Mouse (Mus musculus): Measurements from ENCODE around the gene Nxt2. TPM values are rescaled to one million over a fixed set of nuclear protein-coding genes. Genes with fewer than 3 reads are reported as not detected.

Nxt2 gene
- 15.0 and 16.7 TPM in 2 replicates for total RNA-seq (2014; rRNA removed)
- 26.6 and 27.4 TPM in 2 replicates for polyA plus RNA-seq (2015; fragmentation: Nextera tagmentation; extraction: Ambion mirVana)

- no peak for DNase-seq (ENCODE audit: low spot score)
- WGBS, result 89% methylated on average over 14 of the region's 14 CpGs
- Histone ChIP-seq H3K27me3 (ENCODE audit: insufficient read depth, low read length) (no peaks in the 10 kb centered on the region), H3K4me2 (ENCODE audit: low read depth, low read length) (peak within 1 kb of the TSS; percentile 57), H3K4me1 (ENCODE audit: insufficient read depth, low read length) (no peaks in the 10 kb centered on the region), H3K9me3 (ENCODE audit: low read length) (no peaks in the 10 kb centered on the region), H3K4me3 (ENCODE audit: low read length) (peak within 1 kb of the TSS; percentile 46), H3K9ac (replicated peaks; ENCODE audit: low read length) (no peak within 1 kb of the TSS), H3K36me3 (ENCODE audit: insufficient read depth, low read length) (no peaks in the 10 kb centered on the region), H3K27ac (no peak within 1 kb of the TSS)
- ATAC-seq, result no peak
- no peak for TF ChIP-seq CTCF (IDR thresholded peaks at IDR 0.05; ENCODE audit: low read depth)
Measured at GRCm38 (mm10) chrX:142226542-142226941, at the start of gene Nxt2. Nxt2 (plus strand) TSS chrX:142226770.

GRCm38 (mm10) chrX:142176981-142177380, 49.6 kb upstream of the Nxt2 start:
- Histone ChIP-seq H3K36me3 (ENCODE audit: insufficient read depth, low read length) (no peaks in the 10 kb centered on the region), H3K27me3 (ENCODE audit: insufficient read depth, low read length) (no peaks in the 10 kb centered on the region), H3K27ac (no peak overlapping the region), H3K9ac (replicated peaks; ENCODE audit: low read length) (no peak overlapping the region), H3K4me1 (ENCODE audit: insufficient read depth, low read length) (no peaks in the 10 kb centered on the region), H3K9me3 (ENCODE audit: low read length) (no peaks in the 10 kb centered on the region), H3K4me2 (ENCODE audit: low read depth, low read length) (no peak overlapping the region), H3K4me3 (ENCODE audit: low read length) (no peak overlapping the region)
- TF ChIP-seq CTCF (IDR thresholded peaks at IDR 0.05; ENCODE audit: low read depth), result no peak
- no peak for ATAC-seq
- no peak for DNase-seq (ENCODE audit: low spot score)

- H3K4me1 ChIP-seq (ENCODE audit: insufficient read depth, low read length), result no peaks in the 10 kb centered on the region
- no peak for DNase-seq (ENCODE audit: low spot score)
- no peaks in the 10 kb centered on the region for H3K9me3 ChIP-seq (ENCODE audit: low read length)
- no peak for ATAC-seq
- no peaks in the 10 kb centered on the region for H3K27me3 ChIP-seq (ENCODE audit: insufficient read depth, low read length)
- H3K27ac ChIP-seq, result no peak overlapping the region
- 76% methylated on average over 2 of the region's 2 CpGs for WGBS
- no peak overlapping the region for H3K9ac ChIP-seq (replicated peaks; ENCODE audit: low read length)
- no peak for TF ChIP-seq CTCF (IDR thresholded peaks at IDR 0.05; ENCODE audit: low read depth)
- no peak overlapping the region for H3K4me2 ChIP-seq (ENCODE audit: low read depth, low read length)
- H3K36me3 ChIP-seq (ENCODE audit: insufficient read depth, low read length), result no peaks in the 10 kb centered on the region
- no peak overlapping the region for H3K4me3 ChIP-seq (ENCODE audit: low read length)
Measured at GRCm38 (mm10) chrX:142182026-142182425, 44.5 kb upstream of the Nxt2 start.

GRCm38 (mm10) chrX:142189023-142189703, 37.4 kb upstream of the Nxt2 start:
- 38% methylated on average over 22 of the region's 22 CpGs for WGBS
- Histone ChIP-seq H3K9ac (replicated peaks; ENCODE audit: low read length) (no peak overlapping the region), H3K9me3 (ENCODE audit: low read length) (no peaks in the 10 kb centered on the region), H3K36me3 (ENCODE audit: insufficient read depth, low read length) (no peaks in the 10 kb centered on the region), H3K27me3 (ENCODE audit: insufficient read depth, low read length) (no peaks in the 10 kb centered on the region), H3K27ac (no peak overlapping the region), H3K4me1 (ENCODE audit: insufficient read depth, low read length) (no peaks in the 10 kb centered on the region), H3K4me3 (ENCODE audit: low read length) (no peak overlapping the region), H3K4me2 (ENCODE audit: low read depth, low read length) (no peak overlapping the region)
- DNase-seq (ENCODE audit: low spot score) (peak; percentile 79), ATAC-seq (peak; percentile 82)
- TF ChIP-seq CTCF (IDR thresholded peaks at IDR 0.05; ENCODE audit: low read depth), result peak; percentile 68

- Histone ChIP-seq H3K4me1 (ENCODE audit: insufficient read depth, low read length) (no peaks in the 10 kb centered on the region), H3K27ac (no peak overlapping the region), H3K9ac (replicated peaks; ENCODE audit: low read length) (no peak overlapping the region), H3K4me3 (ENCODE audit: low read length) (no peak overlapping the region), H3K4me2 (ENCODE audit: low read depth, low read length) (no peak overlapping the region), H3K9me3 (ENCODE audit: low read length) (no peaks in the 10 kb centered on the region), H3K27me3 (ENCODE audit: insufficient read depth, low read length) (no peaks in the 10 kb centered on the region), H3K36me3 (ENCODE audit: insufficient read depth, low read length) (no peaks in the 10 kb centered on the region)
- no peak for DNase-seq (ENCODE audit: low spot score)
- no peak for ATAC-seq
- 83% methylated on average over 2 of the region's 2 CpGs for WGBS
- no peak for TF ChIP-seq CTCF (IDR thresholded peaks at IDR 0.05; ENCODE audit: low read depth)
Measured at GRCm38 (mm10) chrX:142190355-142190754, 36.2 kb upstream of the Nxt2 start.

- 43% methylated on average over 6 of the region's 6 CpGs for WGBS
- Histone ChIP-seq H3K9me3 (ENCODE audit: low read length) (no peaks in the 10 kb centered on the region), H3K4me2 (ENCODE audit: low read depth, low read length) (no peak overlapping the region), H3K4me3 (ENCODE audit: low read length) (no peak overlapping the region), H3K27me3 (ENCODE audit: insufficient read depth, low read length) (no peaks in the 10 kb centered on the region), H3K36me3 (ENCODE audit: insufficient read depth, low read length) (no peaks in the 10 kb centered on the region), H3K27ac (no peak overlapping the region; the same call in 1 of the 2 replicates), H3K4me1 (ENCODE audit: insufficient read depth, low read length) (no peaks in the 10 kb centered on the region), H3K9ac (replicated peaks; ENCODE audit: low read length) (no peak overlapping the region)
- ATAC-seq (peak; percentile 80; the same call in 1 of the 2 replicates), DNase-seq (ENCODE audit: low spot score) (peak; percentile 45)
- TF ChIP-seq CTCF (IDR thresholded peaks at IDR 0.05; ENCODE audit: low read depth), result no peak
Measured at GRCm38 (mm10) chrX:142194420-142194819, 32.1 kb upstream of the Nxt2 start.

GRCm38 (mm10) chrX:142195551-142195950, 31.0 kb upstream of the Nxt2 start:
- DNase-seq (ENCODE audit: low spot score) (no peak), ATAC-seq (no peak)
- Histone ChIP-seq H3K4me1 (ENCODE audit: insufficient read depth, low read length) (no peaks in the 10 kb centered on the region), H3K4me2 (ENCODE audit: low read depth, low read length) (no peak overlapping the region), H3K36me3 (ENCODE audit: insufficient read depth, low read length) (no peaks in the 10 kb centered on the region), H3K27me3 (ENCODE audit: insufficient read depth, low read length) (no peaks in the 10 kb centered on the region), H3K27ac (no peak overlapping the region), H3K9me3 (ENCODE audit: low read length) (no peaks in the 10 kb centered on the region), H3K9ac (replicated peaks; ENCODE audit: low read length) (no peak overlapping the region), H3K4me3 (ENCODE audit: low read length) (no peak overlapping the region)
- WGBS, result 81% methylated on average over 1 of the region's 1 CpGs
- TF ChIP-seq CTCF (IDR thresholded peaks at IDR 0.05; ENCODE audit: low read depth), result no peak
